Mouse (Mus musculus) frontal cortex, postnatal 36 days (tissue): ENCODE data around the gene Pde7b.
A peak's percentile ranks its signal among the peaks of the same experiment; 100 is the strongest.

Source experiments
- DNase-seq, 2 experiments: peaks; one replicate each; pipeline ENCODE4 v3.0.0; 2022; ENCODE audit warnings: low spot score in 2 of 2

Pde7b gene

GRCm38 (mm10) chr10:20431336-20431735 lies 293.5 kb downstream of the Pde7b start:
- DNase-seq, result no peak

GRCm38 (mm10) chr10:20421299-20421883 lies 303.5 kb downstream of the Pde7b start:
- DNase-seq, result no peak

GRCm38 (mm10) chr10:20420296-20420695 lies 304.6 kb downstream of the Pde7b start:
- no peak for DNase-seq

- DNase-seq, result no peak
Observed at GRCm38 (mm10) chr10:20418856-20419219, 306.0 kb downstream of the Pde7b start.

GRCm38 (mm10) chr10:20418202-20418855 lies 306.5 kb downstream of the Pde7b start:
- no peak for DNase-seq

GRCm38 (mm10) chr10:20409181-20409580 lies 315.7 kb downstream of the Pde7b start:
- DNase-seq, result no peak

- no peak for DNase-seq
Observed at GRCm38 (mm10) chr10:20408336-20408735, 316.5 kb downstream of the Pde7b start.

GRCm38 (mm10) chr10:20405471-20405870 lies 319.4 kb downstream of the Pde7b start:
- peak; percentile 26 to 29 for DNase-seq

- no peak for DNase-seq
Observed at GRCm38 (mm10) chr10:20402941-20403340, 321.9 kb downstream of the Pde7b start.

GRCm38 (mm10) chr10:20400406-20400805 lies 324.5 kb downstream of the Pde7b start:
- no peak for DNase-seq

- DNase-seq, result no peak
Observed at GRCm38 (mm10) chr10:20398641-20399390, 326.1 kb downstream of the Pde7b start.

GRCm38 (mm10) chr10:20398224-20398623 lies 326.7 kb downstream of the Pde7b start:
- peak; percentile 20 to 22 for DNase-seq

- DNase-seq, result no peak
Observed at GRCm38 (mm10) chr10:20395778-20396177, 329.1 kb downstream of the Pde7b start.

- DNase-seq, result no peak
Observed at GRCm38 (mm10) chr10:20394815-20395214, 330.1 kb downstream of the Pde7b start.

- DNase-seq, result no peak
Observed at GRCm38 (mm10) chr10:20390568-20390967, 334.3 kb downstream of the Pde7b start.

GRCm38 (mm10) chr10:20382807-20383419 lies 342.0 kb downstream of the Pde7b start:
- no peak for DNase-seq

- no peak for DNase-seq
Observed at GRCm38 (mm10) chr10:20381352-20381751, 343.5 kb downstream of the Pde7b start.

- peak; percentile 20 to 64 for DNase-seq
Observed at GRCm38 (mm10) chr10:20380798-20381197, 344.1 kb downstream of the Pde7b start.

- no peak for DNase-seq
Observed at GRCm38 (mm10) chr10:20379071-20379735, 345.7 kb downstream of the Pde7b start.

GRCm38 (mm10) chr10:20377621-20378020 lies 347.3 kb downstream of the Pde7b start:
- DNase-seq, result no peak

- no peak for DNase-seq
Observed at GRCm38 (mm10) chr10:20372046-20372445, 352.8 kb downstream of the Pde7b start.
